Mouse (Mus musculus) right cerebral cortex, postnatal 4 days (tissue): ENCODE data around the gene Ensa.
"Not testable (repeated sequence)": the region's sequence is repeated elsewhere in the genome, so short reads cannot be mapped to it uniquely, and the experiment has no call there.

ENCODE experiments used
- DNase-seq: peaks from one replicate; pipeline ENCODE4 v3.0.0-alpha.2; 2022

Ensa gene

GRCm38 (mm10) chr3:95624628-95625503 is at the start of gene Ensa:
Gene Ensa, plus strand, starts transcription at chr3:95624993.
- peak; percentile 91 for DNase-seq

- no peak for DNase-seq
These were observed 36.8 kb upstream of the Ensa start for GRCm38 (mm10) chr3:95587754-95588603.

GRCm38 (mm10) chr3:95588604-95589086 is 36.1 kb upstream of the Ensa start, which contains the start of gene Golph3l:
Gene Golph3l, plus strand, starts transcription at chr3:95588934.
- peak; percentile 80 for DNase-seq

GRCm38 (mm10) chr3:95598734-95599133 is 26.1 kb upstream of the Ensa start:
- no peak for DNase-seq

GRCm38 (mm10) chr3:95601287-95601686 is 23.5 kb upstream of the Ensa start:
- no peak for DNase-seq

- DNase-seq = no peak
These were observed 18.7 kb upstream of the Ensa start for GRCm38 (mm10) chr3:95606096-95606495.

GRCm38 (mm10) chr3:95609195-95609594 is 15.6 kb upstream of the Ensa start:
- DNase-seq = no peak

GRCm38 (mm10) chr3:95613996-95614395 is 10.8 kb upstream of the Ensa start:
- no peak for DNase-seq

GRCm38 (mm10) chr3:95618511-95618910 is 6.3 kb upstream of the Ensa start:
- DNase-seq = no peak

- no peak for DNase-seq
These were observed 3.6 kb upstream of the Ensa start for GRCm38 (mm10) chr3:95621241-95621640.

- DNase-seq = not testable (repeated sequence)
These were observed 2.4 kb upstream of the Ensa start for GRCm38 (mm10) chr3:95622421-95622820.

GRCm38 (mm10) chr3:95623551-95623950 is 1.2 kb upstream of the Ensa start:
- DNase-seq = no peak

- DNase-seq = not testable (repeated sequence)
These were observed 740 bp upstream of the Ensa start for GRCm38 (mm10) chr3:95623991-95624515.

- DNase-seq = no peak
These were observed 3.0 kb downstream of the Ensa start for GRCm38 (mm10) chr3:95627763-95628162.

- DNase-seq = no peak
These were observed 5.0 kb downstream of the Ensa start for GRCm38 (mm10) chr3:95629755-95630154.

GRCm38 (mm10) chr3:95630856-95631255 is 6.1 kb downstream of the Ensa start:
- no peak for DNase-seq

GRCm38 (mm10) chr3:95631304-95631703 is 6.5 kb downstream of the Ensa start:
- DNase-seq = no peak

- DNase-seq = no peak
These were observed 8.1 kb downstream of the Ensa start for GRCm38 (mm10) chr3:95632648-95633588.

GRCm38 (mm10) chr3:95635636-95636035 is 10.8 kb downstream of the Ensa start:
- no peak for DNase-seq

GRCm38 (mm10) chr3:95636072-95636471 is 11.3 kb downstream of the Ensa start:
- DNase-seq = no peak

- no peak for DNase-seq
These were observed 14.9 kb downstream of the Ensa start for GRCm38 (mm10) chr3:95639694-95640093.

- no peak for DNase-seq
These were observed 18.3 kb downstream of the Ensa start for GRCm38 (mm10) chr3:95643097-95643496.
